Mouse (Mus musculus): ENCODE data around the gene Enpp4.

Enpp4 gene

GRCm38 (mm10) chr17:44090916-44091315 lies 14.7 kb downstream of the Enpp4 start:
- DNase-seq: no peak

- no peak for DNase-seq
These were observed 17.4 kb downstream of the Enpp4 start for GRCm38 (mm10) chr17:44088226-44088625.

DNA sequence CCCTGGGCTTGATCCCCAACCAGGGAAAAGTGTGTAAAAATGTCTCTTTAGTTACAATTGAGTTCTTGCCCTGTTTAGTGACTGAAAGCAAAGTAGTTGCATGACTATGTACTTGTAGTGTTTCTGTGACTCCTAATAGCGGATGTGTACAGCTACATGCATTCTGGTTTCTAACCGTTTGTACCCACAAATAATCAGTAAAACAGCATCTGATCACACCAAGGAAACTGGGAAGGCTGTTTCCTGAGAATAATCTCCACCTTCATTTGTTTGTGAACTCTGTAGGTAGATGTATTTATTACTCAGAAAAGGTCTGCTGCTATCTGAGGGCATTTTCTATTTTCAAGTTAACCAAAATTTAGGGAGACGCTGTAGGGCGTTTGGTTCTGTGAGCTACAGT lies 22.5 kb downstream of the Enpp4 start:
- DNase-seq: no peak

DNA sequence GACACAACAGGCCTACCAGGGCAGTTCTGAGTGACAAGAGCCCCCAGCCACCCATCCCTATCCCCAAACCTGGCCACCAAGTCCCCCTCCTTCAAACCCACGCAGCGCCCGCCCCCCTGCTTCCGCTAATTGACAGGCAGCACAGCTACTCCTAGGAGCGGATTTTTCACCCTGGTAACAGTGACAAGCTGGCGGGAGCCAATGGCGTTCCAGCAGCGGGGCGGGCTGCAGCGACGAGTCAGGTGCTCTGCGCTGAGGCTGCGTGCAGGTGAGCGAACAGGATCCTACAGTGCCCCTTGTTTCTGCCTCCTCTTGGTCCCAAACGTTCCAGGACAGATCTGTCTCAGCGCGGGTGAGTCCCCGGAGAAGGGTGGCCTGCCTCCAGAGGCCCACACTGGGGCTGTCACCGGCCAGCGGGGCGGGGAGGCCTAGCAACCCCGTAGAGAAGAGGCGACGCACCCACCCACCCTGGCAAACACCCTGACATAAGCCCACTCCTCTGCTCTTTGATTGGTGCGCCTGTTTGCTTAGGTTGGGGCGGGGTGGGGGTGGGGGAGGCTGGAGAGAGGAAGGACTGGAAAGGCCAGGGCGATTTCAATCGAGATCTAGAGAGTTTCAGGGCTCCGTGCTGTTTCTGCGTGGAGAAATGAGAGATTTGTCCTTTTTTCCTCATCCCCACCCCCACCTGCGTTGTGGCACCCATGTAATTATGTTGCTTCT lies 26.8 kb downstream of the Enpp4 start, which contains the start of gene Enpp5:
Enpp5 (plus strand) TSS at position 183 of the 720 bp plus-strand sequence.
- peak; percentile 90 for DNase-seq

DNA sequence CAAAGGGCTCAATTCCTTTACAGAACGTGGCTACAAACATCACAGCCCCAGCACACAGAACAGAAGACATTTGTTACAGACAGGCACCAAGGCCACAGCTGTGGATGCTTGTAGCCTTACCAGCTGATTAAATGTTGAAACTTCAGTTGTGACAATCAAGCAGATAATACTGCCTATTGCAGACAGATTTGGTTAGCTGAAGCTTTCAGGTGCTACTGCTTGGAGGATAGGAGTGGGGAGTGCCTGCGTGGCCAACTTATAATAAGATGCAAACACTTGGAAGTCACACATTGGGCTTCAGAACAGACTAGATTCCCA lies 27.8 kb downstream of the Enpp4 start:
- DNase-seq: no peak

DNA sequence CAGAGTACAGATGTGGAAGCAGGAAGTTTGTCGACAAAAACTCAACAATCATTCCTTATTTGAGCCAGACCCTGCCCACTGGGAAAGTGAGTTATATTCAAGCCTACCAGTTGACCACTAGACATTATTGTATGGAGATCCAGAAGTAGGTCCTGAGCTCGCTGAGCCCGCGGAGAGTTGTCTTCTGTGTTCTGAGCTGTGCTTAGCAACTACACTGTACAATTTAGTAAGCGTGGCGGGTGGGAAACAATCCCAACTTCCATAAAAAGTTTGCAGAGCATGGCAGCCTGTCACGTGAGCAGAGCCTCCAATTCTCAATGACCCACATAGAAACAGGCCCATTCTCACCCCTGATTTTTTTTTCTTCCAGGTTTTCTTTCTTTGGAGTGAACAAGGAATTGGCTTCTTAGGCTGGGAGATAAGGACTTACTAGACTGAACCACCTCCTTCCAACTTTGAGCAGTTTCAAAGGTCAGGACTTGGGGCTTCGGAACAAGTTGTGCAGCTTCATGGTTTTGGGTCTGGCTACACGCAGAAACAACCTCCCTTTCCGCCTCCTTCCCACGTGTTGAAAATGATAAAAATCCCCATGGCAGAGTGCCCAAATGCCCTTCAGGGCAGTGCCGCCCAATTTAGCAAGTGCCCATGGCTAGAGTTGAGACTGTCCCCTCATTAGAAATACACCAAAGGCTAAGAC lies 28.3 kb downstream of the Enpp4 start:
- DNase-seq: no peak

- peak; percentile 41 for DNase-seq
These were observed 29.4 kb downstream of the Enpp4 start for GRCm38 (mm10) chr17:44076051-44076680.

- DNase-seq: no peak
These were observed 30.0 kb downstream of the Enpp4 start for GRCm38 (mm10) chr17:44075601-44076000.

DNA sequence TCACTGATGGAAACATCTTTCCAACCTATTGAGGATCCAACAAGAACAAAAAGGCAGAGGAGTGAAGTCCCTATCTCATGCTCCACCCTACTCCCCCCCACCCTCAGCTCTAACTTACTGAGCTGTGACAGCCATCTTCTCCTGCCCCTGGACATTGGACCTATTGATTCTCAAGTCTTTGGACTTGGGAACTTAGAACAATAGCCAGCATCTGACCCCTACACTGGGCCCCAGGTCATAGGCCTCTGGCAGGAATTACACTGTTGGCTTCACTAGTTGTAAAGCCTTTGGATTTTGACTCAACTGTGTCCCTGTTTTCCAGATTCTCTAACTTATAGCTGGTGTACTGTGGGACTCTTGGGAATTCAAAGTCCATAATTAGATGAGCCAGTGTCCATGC lies 33.9 kb downstream of the Enpp4 start:
- no peak for DNase-seq

- no peak for DNase-seq
These were observed 36.7 kb downstream of the Enpp4 start for GRCm38 (mm10) chr17:44068876-44069275.

GRCm38 (mm10) chr17:44061289-44061890 lies 44.2 kb downstream of the Enpp4 start:
- peak; percentile 18 for DNase-seq

GRCm38 (mm10) chr17:44060781-44061180 lies 44.8 kb downstream of the Enpp4 start:
- DNase-seq: no peak

- DNase-seq: no peak
These were observed 47.5 kb downstream of the Enpp4 start for GRCm38 (mm10) chr17:44058145-44058544.

DNA sequence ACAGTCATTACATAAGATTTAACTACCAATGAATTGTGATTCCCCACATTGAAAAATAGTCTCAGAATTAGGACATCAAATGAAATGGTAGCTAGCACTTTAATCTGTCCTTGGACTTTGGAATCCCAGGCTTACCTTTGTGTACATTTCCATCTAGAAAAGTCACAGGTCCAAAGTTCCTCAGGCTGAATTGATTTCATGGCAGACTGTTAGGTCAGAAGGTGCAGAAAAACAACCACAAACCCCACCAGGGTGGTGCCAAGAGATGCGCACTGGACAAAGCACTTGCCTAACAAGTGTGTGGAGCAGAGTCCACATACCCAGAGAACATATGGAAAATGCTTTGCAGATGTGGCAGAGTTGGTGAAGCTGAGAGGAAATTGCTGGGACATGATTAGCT lies 48.5 kb downstream of the Enpp4 start:
- DNase-seq: no peak

GRCm38 (mm10) chr17:44053427-44053826 lies 52.2 kb downstream of the Enpp4 start:
- no peak for DNase-seq
